Mouse (Mus musculus): ENCODE data around the gene Gcnt7. TPM values are rescaled to one million over a fixed set of nuclear protein-coding genes. Genes with fewer than 3 reads are reported as not detected.

Gcnt7 gene
- total and polyA plus RNA-seq, 2 experiments from 2014 or later, result 0.25 TPM; not detected in 1

DNA sequence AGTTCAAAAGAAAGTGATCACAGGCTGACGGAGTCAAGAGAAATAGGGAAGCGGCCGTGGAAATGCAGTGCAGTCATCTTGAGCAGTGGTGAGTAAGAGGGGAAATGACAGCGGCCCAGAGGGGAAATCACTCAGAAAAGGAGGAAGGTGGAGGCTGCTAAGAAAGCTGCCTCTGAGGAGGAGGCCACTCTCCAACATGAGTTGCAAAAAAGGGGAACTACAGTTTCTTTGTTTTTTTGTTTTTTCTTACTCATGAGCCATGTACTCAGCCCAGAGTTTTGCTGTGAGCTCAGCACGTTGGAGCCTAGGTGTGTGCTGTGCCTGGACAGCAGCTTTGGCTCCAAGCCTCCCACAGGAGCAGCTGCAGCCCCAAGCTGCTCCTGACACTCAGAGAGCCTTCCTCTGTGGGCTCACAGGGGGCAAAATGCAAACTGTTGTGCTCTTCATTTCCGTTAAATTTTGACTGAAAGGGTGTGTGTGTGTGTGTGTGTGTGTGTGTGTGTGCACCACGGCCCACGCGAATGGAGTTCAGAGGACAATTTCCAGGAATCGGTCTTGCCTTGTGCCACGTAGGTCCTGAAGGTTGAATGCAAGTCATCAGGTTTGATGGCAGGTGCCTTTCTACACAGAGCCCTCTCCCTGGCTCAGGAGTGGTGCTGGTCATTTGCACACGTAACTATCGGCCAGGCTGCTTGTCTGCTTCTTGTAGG, 57.1 kb downstream of the Gcnt7 start:
- DNase-seq (ENCODE audit: low spot score), result peak; percentile 29
- Histone ChIP-seq H3K4me1 (ENCODE audit: control insufficient read depth, insufficient read depth) (no peaks in the 10 kb centered on the region), H3K9ac (replicated peaks; ENCODE audit: low read depth, low read length) (no peak overlapping the region), H3K4me2 (ENCODE audit: low read depth, low read length) (no peak overlapping the region), H3K27me3 (ENCODE audit: control insufficient read depth, insufficient read depth, low read length) (no peaks in the 10 kb centered on the region), H3K36me3 (replicated peaks; ENCODE audit: control insufficient read depth, insufficient read depth, low read length) (no peaks in the 10 kb centered on the region), H3K27ac (ENCODE audit: low read depth) (peak overlapping the region; percentile 17; the same call in 1 of the 2 replicates), H3K4me3 (ENCODE audit: low read depth, low read length) (no peak overlapping the region), H3K9me3 (replicated peaks; ENCODE audit: control insufficient read depth, low read length) (no peaks in the 10 kb centered on the region)
- TF ChIP-seq CTCF (IDR thresholded peaks at IDR 0.05; ENCODE audit: low read depth) (no peak), EP300 (IDR thresholded peaks at IDR 0.05; ENCODE audit: low read depth) (no peak)
- 54% methylated on average over 13 of the region's 13 CpGs for WGBS
- no peak for ATAC-seq (ENCODE audit: insufficient read depth, low read depth)

Other genes starting within 250 kb of the Gcnt7 start
- not detected in 2 replicates for gene Mc3r, start 210.1 kb downstream of the Gcnt7 start, total RNA-seq (2014; rRNA removed; ENCODE audit: low replicate concordance)
- gene Mc3r, start 210.1 kb downstream of the Gcnt7 start, polyA plus RNA-seq (2015; fragmentation: Nextera tagmentation; extraction: Ambion mirVana), result not detected in 2 replicates
- gene Fam210b, start 113.0 kb downstream of the Gcnt7 start, total RNA-seq (2014; rRNA removed; ENCODE audit: low replicate concordance), result 3.3 and 6.6 TPM in 2 replicates
- 9.4 and 10.0 TPM in 2 replicates for gene Fam210b, start 113.0 kb downstream of the Gcnt7 start, polyA plus RNA-seq (2015; fragmentation: Nextera tagmentation; extraction: Ambion mirVana)
- 36.6 and 54.8 TPM in 2 replicates for gene Aurka, start 88.1 kb downstream of the Gcnt7 start, total RNA-seq (2014; rRNA removed; ENCODE audit: low replicate concordance)
- 23.9 and 25.5 TPM in 2 replicates for gene Aurka, start 88.1 kb downstream of the Gcnt7 start, polyA plus RNA-seq (2015; fragmentation: Nextera tagmentation; extraction: Ambion mirVana)
- gene Cstf1, start 87.9 kb downstream of the Gcnt7 start, total RNA-seq (2014; rRNA removed; ENCODE audit: low replicate concordance), result 24.0 and 39.0 TPM in 2 replicates
- 18.9 and 20.3 TPM in 2 replicates for gene Cstf1, start 87.9 kb downstream of the Gcnt7 start, polyA plus RNA-seq (2015; fragmentation: Nextera tagmentation; extraction: Ambion mirVana)
- 0.19 and 1.1 TPM in 2 replicates for gene Cass4, start 64.8 kb downstream of the Gcnt7 start, total RNA-seq (2014; rRNA removed; ENCODE audit: low replicate concordance)
- 0.16 and 0.20 TPM in 2 replicates for gene Cass4, start 64.8 kb downstream of the Gcnt7 start, polyA plus RNA-seq (2015; fragmentation: Nextera tagmentation; extraction: Ambion mirVana)
- gene Rtf2, start 18.0 kb downstream of the Gcnt7 start, total RNA-seq (2014; rRNA removed; ENCODE audit: low replicate concordance), result 34.0 and 49.7 TPM in 2 replicates
- 45.1 and 45.9 TPM in 2 replicates for gene Rtf2, start 18.0 kb downstream of the Gcnt7 start, polyA plus RNA-seq (2015; fragmentation: Nextera tagmentation; extraction: Ambion mirVana)
- 0.54 TPM in 1 of 2 replicates, not detected in the other for gene Fam209, start 13.9 kb upstream of the Gcnt7 start, total RNA-seq (2014; rRNA removed; ENCODE audit: low replicate concordance)
- not detected in 2 replicates for gene Fam209, start 13.9 kb upstream of the Gcnt7 start, polyA plus RNA-seq (2015; fragmentation: Nextera tagmentation; extraction: Ambion mirVana)
- gene Tfap2c, start 91.0 kb upstream of the Gcnt7 start, total RNA-seq (2014; rRNA removed; ENCODE audit: low replicate concordance), result not detected in 2 replicates
- gene Tfap2c, start 91.0 kb upstream of the Gcnt7 start, polyA plus RNA-seq (2015; fragmentation: Nextera tagmentation; extraction: Ambion mirVana), result not detected in 2 replicates